21 mouse cellular contexts compared by ENCODE assay signal in genomic region chr4:47400314-47400713, GRCm38 (mm10). TPM values are rescaled to one million over a fixed set of nuclear protein-coding genes. Genes with fewer than 3 reads are reported as not detected.
DNase-seq lines count a peak whose midpoint lies in the region; ATAC-seq and TF ChIP-seq lines count a peak whose summit lies in the region.
"Had no signal": no experiment of that assay in that cellular context is flagged by ENCODE, and none has a peak within 500 bp of the region (broad histone marks: within the 10 kb centered on the region; RNA-seq: fewer than 3 reads in every experiment).

No protein-coding gene starts in this region.

- H3K36me3 ChIP-seq in CH12.LX (replicated peaks in 1 of 2; ENCODE audit: control insufficient read depth in 1 of 2, insufficient read depth in 1 of 2, low read length in 1 of 2) (peaks cover 0 to 24% of the 10 kb centered on the region in 2 experiments), G1E (replicated peaks) (peaks cover 45% of the 10 kb centered on the region)
- peaks cover 55% of the 10 kb centered on the region for H3K36me3 ChIP-seq in megakaryocyte, embryonic 14.5 days (replicated peaks; ENCODE audit: low read length)
- peaks cover 3% of the 10 kb centered on the region for H3K36me3 ChIP-seq in kidney, adult 2 months (ENCODE audit: control insufficient read depth, insufficient read depth, low read length)

- H3K27ac ChIP-seq in CH12.LX (ENCODE audit: insufficient read depth, low read depth), result no peak overlapping the region
- no peak overlapping the region for H3K27ac ChIP-seq in kidney, adult 2 months (ENCODE audit: insufficient read depth, low read depth, low read length)
- H3K27ac ChIP-seq: embryonic facial prominence, embryonic 10.5 days; embryonic facial prominence, embryonic 13.5 days; forebrain, embryonic 12.5 days; forebrain, embryonic 15.5 days; heart, embryonic 15.5 days; hindbrain, embryonic 10.5 days; hindbrain, embryonic 13.5 days; intestine, embryonic 15.5 days had no signal

- TF ChIP-seq RAD21 in CH12.LX (IDR thresholded peaks at IDR 0.05; ENCODE audit: low read depth, low read length), result no peak

- no peaks in the 10 kb centered on the region for H3K27me3 ChIP-seq in CH12.LX (replicated peaks)
- no peaks in the 10 kb centered on the region for H3K27me3 ChIP-seq in G1E (ENCODE audit: insufficient read depth, low read length)
- H3K27me3 ChIP-seq in megakaryocyte, embryonic 14.5 days (replicated peaks), result no peaks in the 10 kb centered on the region
- H3K27me3 ChIP-seq in kidney, adult 2 months (replicated peaks; ENCODE audit: control insufficient read depth, insufficient read depth, low read length), result no peaks in the 10 kb centered on the region
- H3K27me3 ChIP-seq: embryonic facial prominence, embryonic 13.5 days; forebrain, embryonic 12.5 days; forebrain, embryonic 15.5 days; heart, embryonic 15.5 days; hindbrain, embryonic 13.5 days; intestine, embryonic 15.5 days had no signal

- no peak overlapping the region for H3K4me3 ChIP-seq in CH12.LX (replicated peaks in 1 of 3; ENCODE audit: low read depth in 2 of 3, low read length in 2 of 3, poor library complexity in 1 of 3)
- no peak overlapping the region for H3K4me3 ChIP-seq in G1E (ENCODE audit: low read depth, low read length)
- peak overlapping the region; percentile 73 for H3K4me3 ChIP-seq in megakaryocyte, embryonic 14.5 days (replicated peaks)
- H3K4me3 ChIP-seq in kidney, adult 2 months (ENCODE audit: insufficient read depth, low read depth, low read length), result no peak overlapping the region
- H3K4me3 ChIP-seq: embryonic facial prominence, embryonic 10.5 days; embryonic facial prominence, embryonic 13.5 days; erythroblast, embryonic 14.5 days; forebrain, embryonic 12.5 days; forebrain, embryonic 15.5 days; heart, embryonic 15.5 days; hindbrain, embryonic 10.5 days; hindbrain, embryonic 13.5 days; intestine, embryonic 15.5 days had no signal

- H3K79me2 ChIP-seq in CH12.LX (replicated peaks; ENCODE audit: control insufficient read depth, extremely low read depth, insufficient read depth, poor library complexity, severe bottlenecking), result no peaks in the 10 kb centered on the region

- DNase-seq in CH12.LX (ENCODE audit: extremely low read depth) (peak; percentile 14), G1E (ENCODE audit: low spot score) (no peak)
- no peak for DNase-seq in natural killer cell, adult 2 months (ENCODE audit: low spot score in 2 of 2)
- no peak for DNase-seq in adrenal gland, adult 18-20 months (ENCODE audit: low spot score in 2 of 2)
- DNase-seq in lung, postnatal 4 days, result no peak
- DNase-seq in kidney, adult 2 months, result no peak
- DNase-seq: cerebellum, adult 11 months; embryo, embryonic 11 days; gastrocnemius, postnatal 25 days had no signal

- peak; percentile 42 for ATAC-seq in G1E (ENCODE audit: extremely low read depth, insufficient number of reproducible peaks, low FRiP score, poor library complexity, severe bottlenecking)
- ATAC-seq in common myeloid progenitor, adult 5-6 weeks (replicated peaks; ENCODE audit: low read depth, poor library complexity, severe bottlenecking), result peak; percentile 57
- ATAC-seq: forebrain, embryonic 15.5 days; intestine, embryonic 15.5 days had no signal

- H3K9me3 ChIP-seq in CH12.LX (replicated peaks; ENCODE audit: low read length), result no peaks in the 10 kb centered on the region
- H3K9me3 ChIP-seq in G1E (replicated peaks), result no peaks in the 10 kb centered on the region
- H3K9me3 ChIP-seq in megakaryocyte, embryonic 14.5 days, result no peaks in the 10 kb centered on the region
- H3K9me3 ChIP-seq: embryonic facial prominence, embryonic 10.5 days; embryonic facial prominence, embryonic 13.5 days; forebrain, embryonic 12.5 days; forebrain, embryonic 15.5 days; heart, embryonic 15.5 days; hindbrain, embryonic 10.5 days; hindbrain, embryonic 13.5 days; intestine, embryonic 15.5 days had no signal

- peaks cover 5 to 32% of the 10 kb centered on the region in 2 experiments; a peak in 3 of 4 replicates for H3K4me1 ChIP-seq in CH12.LX (ENCODE audit: control insufficient read depth in 1 of 2, insufficient read depth in 2 of 2)
- H3K4me1 ChIP-seq in G1E (ENCODE audit: insufficient read depth, low read depth, low read length), result peaks cover 42% of the 10 kb centered on the region
- peaks cover 50% of the 10 kb centered on the region for H3K4me1 ChIP-seq in megakaryocyte, embryonic 14.5 days
- no peaks in the 10 kb centered on the region for H3K4me1 ChIP-seq in kidney, adult 2 months (ENCODE audit: control insufficient read depth, insufficient read depth, low read length)
- H3K4me1 ChIP-seq: embryonic facial prominence, embryonic 10.5 days; embryonic facial prominence, embryonic 13.5 days; forebrain, embryonic 12.5 days; forebrain, embryonic 15.5 days; hindbrain, embryonic 10.5 days; hindbrain, embryonic 13.5 days; intestine, embryonic 15.5 days had no signal

- no peak for TF ChIP-seq CTCF in CH12.LX (conservative IDR thresholded peaks at IDR 0.05 in 1 of 2, IDR thresholded peaks at IDR 0.05 in 1 of 2; ENCODE audit: low read depth in 2 of 2, low read length in 2 of 2)
- no peak for TF ChIP-seq CTCF in G1E (IDR thresholded peaks at IDR 0.05; ENCODE audit: low read depth, low read length)
- no peak for TF ChIP-seq CTCF in kidney, adult 2 months (conservative IDR thresholded peaks at IDR 0.05; ENCODE audit: insufficient read depth, insufficient read length, low read depth, low read length)

- H3K9ac ChIP-seq in CH12.LX (ENCODE audit: insufficient read depth, low read depth), result no peak overlapping the region
- H3K9ac ChIP-seq: embryonic facial prominence, embryonic 13.5 days; forebrain, embryonic 12.5 days; forebrain, embryonic 15.5 days; heart, embryonic 15.5 days; hindbrain, embryonic 13.5 days; intestine, embryonic 15.5 days had no signal

- TF ChIP-seq EP300 in CH12.LX (IDR thresholded peaks at IDR 0.05; ENCODE audit: low read length), result no peak

- no peak for TF ChIP-seq POLR2A in CH12.LX (IDR thresholded peaks at IDR 0.05; ENCODE audit: low read depth, low read length)
- TF ChIP-seq POLR2A in kidney, adult 2 months (IDR thresholded peaks at IDR 0.05; ENCODE audit: low read depth, low read length), result no peak

- in situ Hi-C loops in CH12.LX (cut with MboI; ENCODE audit: low pct_ligation_motif_present, low pct_unique_long_range_greater_than_20kb, low sequenced_read_pairs), result no loop called here

- H3K4me2 ChIP-seq in CH12.LX (ENCODE audit: insufficient read depth, low read depth, poor library complexity, severe bottlenecking), result no peak overlapping the region
- H3K4me2 ChIP-seq: embryonic facial prominence, embryonic 13.5 days; forebrain, embryonic 12.5 days; forebrain, embryonic 15.5 days; heart, embryonic 11.5 days; heart, embryonic 15.5 days; hindbrain, embryonic 13.5 days; intestine, embryonic 15.5 days had no signal

- dilution Hi-C loops in CH12.LX (cut with MboI; ENCODE audit: extremely low pct_ligation_motif_present, extremely low pct_unique_long_range_greater_than_20kb, low sequenced_read_pairs), result no loop called here

- WGBS in kidney, adult 2 months, result 61% methylated on average over 4 of the region's 4 CpGs

TF ChIP-seq in CH12.LX, 34 proteins besides CTCF, POLR2A, EP300 and RAD21:
- peak; percentile 99 for TF ChIP-seq MAFK (IDR thresholded peaks at IDR 0.05; ENCODE audit: insufficient replicate concordance, low read length)
- no peak for TF ChIP-seq POLR2AphosphoS2 (IDR thresholded peaks at IDR 0.05; ENCODE audit: low read depth, low read length)
- no peak for TF ChIP-seq CHD2 (IDR thresholded peaks at IDR 0.05; ENCODE audit: low read length)

RNA-seq across cellular contexts. Expression of gene Tgfbr1, which starts 47.3 kb away (rescaled TPM):
- total RNA-seq in CH12.LX (2012; rRNA removed) (3.4 and 5.0 TPM in 2 replicates), CH12.LX (2014; rRNA removed) (8.7 and 10.1 TPM in 2 replicates), G1E (2014; fragmentation: Nextera tagmentation) (26.6 and 27.5 TPM in 2 replicates), G1E (2017) (62.7 and 65.1 TPM in 2 replicates)
- polyA plus RNA-seq in CH12.LX (2012; ENCODE audit: insufficient read length, low read depth) (5.9 and 7.0 TPM in 2 replicates), G1E (2012) (1.7 TPM in 2 replicates)
- total RNA-seq in common myeloid progenitor, adult 5-6 weeks (2017), result 26.1 and 27.8 TPM in 2 replicates
- 0.79 TPM in 1 of 2 replicates, not detected in the other for polyA plus RNA-seq in megakaryocyte, embryonic 14.5 days (2012; ENCODE audit: insufficient read depth, low replicate concordance)
- 10 to 100 TPM; 33.4 to 42.4 TPM for total RNA-seq in adrenal gland, adult 18-20 months (2021)
- polyA plus RNA-seq in kidney, adult 2 months (2012; rRNA removed), result 8.7 and 10.8 TPM in 2 replicates
